Mouse (Mus musculus) midbrain, embryonic 15.5 days (tissue): ENCODE measurements at regions not wholly inside any gene's neighbourhood (a gene's known extent, or its start where the extent isn't known, plus 50 kb on each side); places are given as distances from the start of the nearest gene placed in this dataset.

Experiments used
- ATAC-seq: fragments of 200-750 bp; cut with Nextera tagmentation; replicated peaks from 2 replicates; pipeline ENCODE4 v1.8.0; 2017; ENCODE audit warnings: moderate TSS enrichment
- H3K27ac ChIP-seq: fragments of 300-500 bp; sonication (generic); 2 replicates; pipeline ENCODE4 v1.5.1; 2015; ENCODE audit warnings: mild to moderate bottlenecking, inconsistent platforms
- H3K27me3 ChIP-seq: fragments of 300-500 bp; sonication (generic); replicated peaks from 2 replicates; pipeline ENCODE4 v1.6.1; 2015; ENCODE audit warnings: inconsistent platforms
- H3K36me3 ChIP-seq: fragments of 300-500 bp; sonication (generic); replicated peaks from 2 replicates; pipeline ENCODE4 v1.6.1; 2015; ENCODE audit warnings: inconsistent platforms
- H3K4me1 ChIP-seq: fragments of 300-500 bp; sonication (generic); 2 replicates; pipeline ENCODE4 v1.6.1; 2015; ENCODE audit warnings: inconsistent platforms
- H3K4me2 ChIP-seq: fragments of 300-500 bp; sonication (generic); 2 replicates; pipeline ENCODE4 v1.6.1; 2015; ENCODE audit warnings: inconsistent platforms, mild to moderate bottlenecking, moderate library complexity
- H3K4me3 ChIP-seq: fragments of 300-500 bp; sonication (generic); 2 replicates; pipeline ENCODE4 v1.5.1; 2015; ENCODE audit warnings: mild to moderate bottlenecking, inconsistent platforms
- H3K9ac ChIP-seq: fragments of 300-500 bp; sonication (generic); 2 replicates; pipeline ENCODE4 v1.6.1; 2015; ENCODE audit warnings: mild to moderate bottlenecking, inconsistent platforms
- H3K9me3 ChIP-seq: fragments of 300-500 bp; sonication (generic); 2 replicates; pipeline ENCODE4 v1.6.1; 2016; ENCODE audit warnings: inconsistent platforms
- WGBS: fragments of 180-500 bp; shearing (Covaris S2); methylation state at CpG from one replicate; pipeline ENCODE4 v1.1.7; 2015; ENCODE audit warnings: mixed read lengths; 5-methylcytosine and 5-hydroxymethylcytosine counted together

- Histone ChIP-seq H3K9me3 (no peaks in the 10 kb centered on the region), H3K4me2 (no peak overlapping the region), H3K36me3 (no peaks in the 10 kb centered on the region), H3K27ac (no peak overlapping the region), H3K4me1 (no peaks in the 10 kb centered on the region), H3K9ac (no peak overlapping the region), H3K27me3 (no peaks in the 10 kb centered on the region), H3K4me3 (no peak overlapping the region)
- WGBS, result 7% methylated on average over 3 of the region's 3 CpGs
- 0 out of 2 replicates have a peak, but pooled peaks have one; percentile 17 for ATAC-seq
Measured at GRCm38 (mm10) chr9:90833743-90834539, 528.3 kb upstream of the Zic4 start.

GRCm38 (mm10) chr9:90838184-90838926 is 523.9 kb upstream of the Zic4 start:
- no peak for ATAC-seq
- Histone ChIP-seq H3K27ac (no peak overlapping the region), H3K9ac (no peak overlapping the region), H3K4me3 (no peak overlapping the region), H3K36me3 (no peaks in the 10 kb centered on the region), H3K4me1 (no peaks in the 10 kb centered on the region), H3K27me3 (no peaks in the 10 kb centered on the region), H3K9me3 (no peaks in the 10 kb centered on the region), H3K4me2 (no peak overlapping the region)
- 39% methylated on average over 6 of the region's 6 CpGs for WGBS

DNA sequence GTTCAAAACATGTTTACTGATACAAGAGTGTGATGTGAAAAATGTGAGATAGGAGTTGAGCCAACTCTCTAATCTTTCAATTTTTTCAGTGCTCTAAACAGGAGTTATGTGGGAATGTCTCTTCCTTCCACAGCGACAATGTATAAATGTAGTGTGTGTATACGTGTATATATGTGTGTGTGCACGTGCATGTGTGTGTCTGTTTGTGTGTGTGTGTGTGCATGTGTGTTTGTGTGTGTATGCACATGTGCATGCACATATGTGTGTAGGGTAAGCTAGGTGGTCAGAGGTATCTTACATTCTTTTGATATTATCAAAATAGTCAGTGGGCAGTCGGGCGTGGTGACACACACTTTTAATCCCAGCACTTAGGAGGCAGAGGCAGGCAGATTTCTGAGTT is 511.2 kb upstream of the Zic4 start:
- no peak overlapping the region for H3K27ac ChIP-seq
- H3K9me3 ChIP-seq, result no peaks in the 10 kb centered on the region
- 95% methylated on average over 5 of the region's 5 CpGs for WGBS
- H3K27me3 ChIP-seq, result no peaks in the 10 kb centered on the region
- H3K4me1 ChIP-seq, result no peaks in the 10 kb centered on the region
- no peak overlapping the region for H3K4me2 ChIP-seq
- H3K9ac ChIP-seq, result no peak overlapping the region
- no peaks in the 10 kb centered on the region for H3K36me3 ChIP-seq
- ATAC-seq, result no peak
- no peak overlapping the region for H3K4me3 ChIP-seq

DNA sequence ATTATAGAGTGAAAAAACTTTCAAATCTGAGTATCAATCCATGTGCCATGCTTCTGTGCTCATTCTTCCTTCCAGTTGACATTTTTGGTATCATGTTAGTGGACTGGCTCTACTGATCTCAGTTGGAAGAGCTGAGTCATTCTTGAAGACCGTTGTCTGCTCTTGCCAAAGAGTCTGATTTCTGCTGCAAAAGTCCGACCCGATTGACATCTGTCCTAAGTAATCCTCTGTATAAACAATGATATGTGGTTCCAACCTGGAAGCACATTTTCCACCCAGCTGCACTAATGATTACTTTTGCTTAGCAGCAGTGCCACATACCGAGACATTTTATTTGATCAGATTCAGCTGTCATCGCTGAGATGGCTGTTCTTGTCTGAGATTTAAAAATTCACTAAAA is 490.6 kb upstream of the Zic4 start:
- Histone ChIP-seq H3K4me2 (no peak overlapping the region), H3K9ac (no peak overlapping the region), H3K4me1 (no peaks in the 10 kb centered on the region), H3K4me3 (no peak overlapping the region), H3K27me3 (no peaks in the 10 kb centered on the region), H3K36me3 (no peaks in the 10 kb centered on the region), H3K9me3 (no peaks in the 10 kb centered on the region), H3K27ac (no peak overlapping the region)
- ATAC-seq, result no peak
- 47% methylated on average over 5 of the region's 5 CpGs for WGBS

- Histone ChIP-seq H3K36me3 (no peaks in the 10 kb centered on the region), H3K9ac (no peak overlapping the region), H3K4me1 (no peaks in the 10 kb centered on the region), H3K4me3 (no peak overlapping the region), H3K27ac (no peak overlapping the region), H3K27me3 (no peaks in the 10 kb centered on the region), H3K9me3 (no peaks in the 10 kb centered on the region), H3K4me2 (no peak overlapping the region)
- 95% methylated on average over 1 of the region's 1 CpGs for WGBS
- ATAC-seq, result no peak
Measured at GRCm38 (mm10) chr9:90884467-90884866, 477.7 kb upstream of the Zic4 start.

GRCm38 (mm10) chr9:90887405-90887804 is 474.8 kb upstream of the Zic4 start:
- Histone ChIP-seq H3K27ac (no peak overlapping the region), H3K27me3 (no peaks in the 10 kb centered on the region), H3K4me1 (no peaks in the 10 kb centered on the region), H3K36me3 (no peaks in the 10 kb centered on the region), H3K4me2 (no peak overlapping the region), H3K4me3 (no peak overlapping the region), H3K9me3 (no peaks in the 10 kb centered on the region), H3K9ac (no peak overlapping the region)
- ATAC-seq, result no peak
- 96% methylated on average over 3 of the region's 3 CpGs for WGBS

- Histone ChIP-seq H3K4me3 (no peak overlapping the region), H3K27ac (no peak overlapping the region), H3K27me3 (no peaks in the 10 kb centered on the region), H3K9me3 (no peaks in the 10 kb centered on the region), H3K4me2 (no peak overlapping the region), H3K9ac (no peak overlapping the region), H3K4me1 (no peaks in the 10 kb centered on the region), H3K36me3 (no peaks in the 10 kb centered on the region)
- ATAC-seq, result no peak
- WGBS, result 94% methylated on average over 4 of the region's 4 CpGs
Measured at GRCm38 (mm10) chr9:90890801-90891200, 471.4 kb upstream of the Zic4 start.

DNA sequence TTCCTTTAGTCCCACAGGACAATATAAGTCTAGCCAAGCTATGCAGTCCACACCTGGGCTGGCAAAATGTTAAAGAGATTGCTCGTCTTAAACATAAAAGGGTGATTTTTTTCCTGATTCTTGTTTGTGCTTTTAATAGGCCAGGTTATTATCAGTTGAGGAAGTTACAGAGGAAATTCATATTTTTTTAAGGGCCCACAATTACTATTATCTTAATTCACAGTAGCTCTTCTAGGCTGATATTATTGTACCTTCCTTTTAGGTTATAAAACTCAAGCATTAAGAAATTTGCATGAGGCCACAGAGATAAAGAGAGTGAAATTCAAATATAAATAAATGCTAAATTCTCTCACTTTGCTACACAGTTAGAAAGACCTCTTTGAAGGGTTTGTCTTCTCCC is 469.4 kb upstream of the Zic4 start:
- Histone ChIP-seq H3K9ac (no peak overlapping the region), H3K4me1 (no peaks in the 10 kb centered on the region), H3K27me3 (no peaks in the 10 kb centered on the region), H3K4me3 (no peak overlapping the region), H3K4me2 (no peak overlapping the region), H3K36me3 (no peaks in the 10 kb centered on the region), H3K27ac (no peak overlapping the region), H3K9me3 (no peaks in the 10 kb centered on the region)
- no peak for ATAC-seq
- WGBS, result 76% methylated on average over 1 of the region's 1 CpGs

DNA sequence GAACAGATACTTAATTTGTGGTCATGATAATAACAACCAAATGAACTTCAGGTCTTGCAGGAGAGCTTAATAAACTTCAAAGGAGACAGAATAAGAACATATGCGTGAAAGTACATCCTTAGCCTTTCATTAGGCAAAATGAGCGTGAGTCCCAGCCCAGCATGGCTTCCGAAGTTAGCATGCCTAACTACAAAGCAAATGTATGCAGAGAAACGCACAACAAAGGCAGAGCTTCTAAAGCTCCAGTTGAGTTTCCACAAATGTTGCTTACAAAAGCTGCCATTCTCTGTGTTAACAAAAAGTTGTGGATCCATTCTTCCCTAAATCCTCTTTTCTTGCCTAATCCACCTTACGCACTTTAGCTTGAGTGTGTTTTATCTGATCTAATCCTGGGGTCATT is 458.7 kb upstream of the Zic4 start:
- Histone ChIP-seq H3K4me1 (no peaks in the 10 kb centered on the region), H3K9ac (no peak overlapping the region), H3K4me3 (no peak overlapping the region), H3K4me2 (no peak overlapping the region), H3K9me3 (no peaks in the 10 kb centered on the region), H3K27ac (no peak overlapping the region), H3K36me3 (no peaks in the 10 kb centered on the region), H3K27me3 (0 out of 2 replicates have a peak, but pooled peaks cover 5% of the 10 kb centered on the region)
- ATAC-seq, result no peak
- 6% methylated on average over 5 of the region's 5 CpGs for WGBS

GRCm38 (mm10) chr9:90906106-90906505 is 456.1 kb upstream of the Zic4 start:
- no peak overlapping the region for H3K9ac ChIP-seq
- no peak for ATAC-seq
- 95% methylated on average over 5 of the region's 5 CpGs for WGBS
- H3K4me3 ChIP-seq, result no peak overlapping the region
- 0 out of 2 replicates have a peak, but pooled peaks cover 5% of the 10 kb centered on the region for H3K27me3 ChIP-seq
- H3K36me3 ChIP-seq, result no peaks in the 10 kb centered on the region
- H3K4me2 ChIP-seq, result no peak overlapping the region
- H3K9me3 ChIP-seq, result no peaks in the 10 kb centered on the region
- no peaks in the 10 kb centered on the region for H3K4me1 ChIP-seq
- no peak overlapping the region for H3K27ac ChIP-seq

DNA sequence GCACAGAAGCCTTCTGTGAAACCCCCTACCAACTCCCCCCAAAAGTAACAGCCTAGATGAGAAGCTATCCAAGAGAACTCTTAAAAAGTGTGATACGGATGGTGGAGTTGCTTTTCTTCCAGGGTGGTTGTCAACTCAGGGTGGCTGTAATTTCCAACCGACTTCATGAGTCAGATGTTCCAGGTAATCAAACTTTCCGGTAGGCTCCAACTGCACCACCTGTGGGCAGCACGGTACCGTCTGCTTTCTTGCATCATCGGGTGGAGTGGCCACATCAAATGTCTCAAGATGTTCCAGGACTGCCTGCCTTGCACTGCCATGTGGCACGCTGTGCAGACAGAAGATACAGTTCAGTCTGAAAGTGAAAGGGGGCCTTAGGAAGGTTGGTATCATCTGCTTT is 455.5 kb upstream of the Zic4 start:
- no peaks in the 10 kb centered on the region for H3K9me3 ChIP-seq
- no peak overlapping the region for H3K4me3 ChIP-seq
- no peak for ATAC-seq
- WGBS, result 97% methylated on average over 7 of the region's 7 CpGs
- no peak overlapping the region for H3K4me2 ChIP-seq
- H3K9ac ChIP-seq, result no peak overlapping the region
- no peak overlapping the region for H3K27ac ChIP-seq
- 0 out of 2 replicates have a peak, but pooled peaks cover 5% of the 10 kb centered on the region for H3K27me3 ChIP-seq
- H3K4me1 ChIP-seq, result no peaks in the 10 kb centered on the region
- H3K36me3 ChIP-seq, result no peaks in the 10 kb centered on the region

DNA sequence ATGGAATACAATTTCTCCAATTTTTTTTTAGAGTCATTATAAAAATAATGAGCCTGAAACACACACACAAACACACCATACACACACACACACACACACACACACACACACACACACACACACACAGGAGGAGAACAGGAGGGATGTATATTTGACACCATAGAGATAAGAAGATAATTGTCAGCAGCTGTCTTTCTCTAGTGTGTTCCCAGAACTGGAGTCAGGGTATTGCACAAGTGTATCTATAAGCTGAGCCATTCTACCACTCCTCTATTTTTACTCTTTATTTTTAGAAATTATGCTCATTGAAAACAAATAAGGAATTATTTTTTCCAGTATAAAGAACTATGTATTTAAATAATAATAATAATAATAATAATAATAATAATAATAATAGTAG is 407.6 kb upstream of the Zic4 start:
- no peaks in the 10 kb centered on the region for H3K4me1 ChIP-seq
- ATAC-seq, result no peak
- H3K9ac ChIP-seq, result no peak overlapping the region
- H3K36me3 ChIP-seq, result no peaks in the 10 kb centered on the region
- no peak overlapping the region for H3K4me2 ChIP-seq
- no peak overlapping the region for H3K27ac ChIP-seq
- H3K27me3 ChIP-seq, result no peaks in the 10 kb centered on the region
- no peak overlapping the region for H3K4me3 ChIP-seq
- no peaks in the 10 kb centered on the region for H3K9me3 ChIP-seq

- Histone ChIP-seq H3K9ac (no peak overlapping the region), H3K9me3 (no peaks in the 10 kb centered on the region), H3K4me1 (no peaks in the 10 kb centered on the region), H3K36me3 (no peaks in the 10 kb centered on the region), H3K4me2 (no peak overlapping the region), H3K27me3 (no peaks in the 10 kb centered on the region), H3K4me3 (no peak overlapping the region), H3K27ac (no peak overlapping the region)
- 92% methylated on average over 4 of the region's 4 CpGs for WGBS
- no peak for ATAC-seq
Measured at GRCm38 (mm10) chr9:90961436-90961835, 400.8 kb upstream of the Zic4 start.
